Mouse (Mus musculus): ENCODE measurements around the gene Brcc3.

Brcc3 gene

DNA sequence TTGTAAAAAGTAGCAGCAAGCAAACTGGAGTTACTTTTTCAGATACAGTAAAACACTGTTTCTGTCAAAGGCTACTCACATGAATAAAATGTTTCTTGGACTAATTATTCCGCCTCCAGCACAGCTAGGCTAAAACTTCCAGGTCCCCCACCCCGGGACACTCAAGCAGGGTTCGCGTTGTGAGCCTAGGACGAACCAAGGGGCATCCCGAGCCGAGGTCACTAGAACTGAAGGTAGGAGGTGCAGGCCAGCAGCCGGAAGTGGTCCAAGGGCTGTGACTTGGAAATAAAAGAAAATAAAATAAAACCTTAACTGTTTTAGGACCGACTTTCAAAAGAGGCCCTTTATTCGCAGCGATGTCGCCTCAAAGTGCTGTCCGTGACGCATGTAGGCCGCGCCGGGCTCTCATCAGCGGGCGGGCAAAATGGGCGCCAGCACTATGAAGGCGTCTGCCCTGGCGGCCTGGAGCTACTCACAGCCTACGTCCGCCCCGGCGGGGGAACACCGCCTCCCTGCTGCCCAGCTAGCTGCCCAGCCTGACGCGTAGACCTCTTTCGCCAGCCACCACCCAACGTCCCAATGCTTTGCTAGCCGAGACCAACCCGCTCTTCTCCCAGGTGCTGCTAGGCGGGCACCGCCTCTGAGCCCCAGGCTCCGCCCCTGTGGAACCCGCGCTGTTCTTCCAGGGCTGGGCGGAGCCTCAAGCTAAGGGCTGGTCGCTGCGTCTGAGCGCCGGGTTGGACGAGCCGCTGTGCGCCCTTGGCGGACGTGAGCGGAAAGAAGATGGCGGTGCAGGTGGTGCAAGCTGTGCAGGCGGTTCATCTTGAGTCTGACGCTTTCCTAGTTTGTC lies at the start of gene Brcc3, which contains the start of the genes Cmc4 and Mtcp1:
TSS of gene Brcc3 (plus strand) at position 693 of the 850 bp plus-strand sequence.
TSS of gene Cmc4 (minus strand) at position 649 of the 850 bp plus-strand sequence.
TSS of gene Mtcp1 (minus strand) at position 653 of the 850 bp plus-strand sequence.
- peak; percentile 78 to 85 for DNase-seq

DNA sequence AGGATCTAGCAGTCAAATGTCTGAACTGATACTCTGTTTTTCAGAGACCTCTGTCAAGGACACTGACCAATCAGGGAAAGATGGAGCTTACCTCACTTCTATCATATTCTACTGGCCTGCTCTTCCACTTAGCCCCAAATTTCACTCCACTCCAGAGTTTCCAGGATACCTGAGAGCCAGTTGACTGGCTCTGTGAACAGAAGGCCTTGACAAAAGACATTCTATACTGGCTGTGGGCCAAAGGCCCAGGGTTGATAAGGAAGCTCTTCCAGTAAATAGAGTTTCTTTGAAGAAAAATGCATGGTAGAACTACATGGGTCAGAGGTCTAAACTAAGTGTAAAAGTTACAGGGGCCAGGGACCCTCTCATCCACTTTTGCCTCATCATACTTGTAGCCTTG lies 46.2 kb upstream of the Brcc3 start:
- DNase-seq: no peak

- DNase-seq: no peak
These were observed 43.6 kb upstream of the Brcc3 start for GRCm38 (mm10) chrX:75372666-75373425.

DNA sequence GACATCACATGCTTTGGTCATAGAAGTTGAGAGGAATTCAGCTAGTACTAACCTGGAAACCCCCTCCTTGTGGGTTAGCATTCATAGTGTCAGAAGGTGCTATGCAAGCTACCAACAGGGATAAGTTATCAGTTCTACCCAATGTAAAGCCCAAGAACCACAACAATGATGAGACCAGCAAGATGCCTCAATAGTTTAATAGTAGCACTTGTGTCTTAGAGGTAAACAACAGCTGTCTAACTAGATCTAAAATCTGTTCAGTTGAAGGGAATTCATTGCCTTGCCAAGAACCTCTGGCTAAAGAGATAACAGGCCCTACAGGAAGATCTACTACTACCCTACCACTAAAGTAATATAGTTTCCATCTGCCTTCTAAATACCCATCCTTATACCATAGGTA lies 39.6 kb upstream of the Brcc3 start:
- DNase-seq: no peak

- no peak for DNase-seq
These were observed 35.3 kb upstream of the Brcc3 start for GRCm38 (mm10) chrX:75381176-75381575.

DNA sequence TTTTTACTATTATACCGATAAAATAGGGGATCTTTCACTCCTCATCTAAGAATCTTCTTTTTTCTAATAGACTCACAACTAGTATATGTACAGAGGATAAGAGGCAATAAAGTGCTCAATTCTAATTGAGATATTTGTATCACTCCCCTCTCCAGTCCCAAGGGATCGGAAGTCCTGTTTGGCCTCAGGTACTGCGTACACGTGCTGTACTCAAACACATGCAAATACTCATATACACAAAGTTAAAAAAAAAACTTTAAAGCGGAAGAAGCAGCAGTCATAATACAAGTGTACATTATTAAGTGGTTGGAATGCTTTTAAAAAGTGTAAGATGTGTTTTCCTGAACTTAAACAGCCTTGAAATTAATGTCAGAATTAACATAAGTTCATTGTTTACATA lies 34.7 kb upstream of the Brcc3 start:
- no peak for DNase-seq

- DNase-seq: peak; percentile 36 to 58
These were observed 34.1 kb upstream of the Brcc3 start, which contains the start of the genes Fundc2 and F8 for GRCm38 (mm10) chrX:75382195-75382771. Gene Fundc2 (plus strand): TSS chrX:75382399. Gene F8 (minus strand): TSS chrX:75382615.

GRCm38 (mm10) chrX:75399471-75399870 lies 17.0 kb upstream of the Brcc3 start:
- DNase-seq: no peak

DNA sequence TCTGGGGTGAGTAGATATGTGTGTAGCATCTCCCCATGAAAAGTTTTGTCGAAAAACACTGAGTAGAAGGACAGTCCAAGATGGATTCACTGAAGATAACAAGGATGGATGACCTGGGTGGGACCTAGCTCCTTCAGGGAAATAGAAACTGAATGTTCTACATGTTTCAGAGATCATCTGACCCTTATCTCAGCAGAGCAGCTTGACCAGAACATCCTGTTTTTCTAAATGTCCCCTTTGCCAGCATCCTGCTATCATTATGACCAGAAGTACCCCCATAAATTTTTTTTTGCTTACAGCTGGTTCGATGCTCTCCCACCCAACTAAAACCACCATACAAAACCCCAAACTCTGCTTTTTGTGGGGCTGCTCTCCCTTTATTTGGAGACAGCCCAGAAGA lies 13.8 kb upstream of the Brcc3 start:
- DNase-seq: no peak

GRCm38 (mm10) chrX:75403350-75403749 lies 13.1 kb upstream of the Brcc3 start:
- DNase-seq: no peak

DNA sequence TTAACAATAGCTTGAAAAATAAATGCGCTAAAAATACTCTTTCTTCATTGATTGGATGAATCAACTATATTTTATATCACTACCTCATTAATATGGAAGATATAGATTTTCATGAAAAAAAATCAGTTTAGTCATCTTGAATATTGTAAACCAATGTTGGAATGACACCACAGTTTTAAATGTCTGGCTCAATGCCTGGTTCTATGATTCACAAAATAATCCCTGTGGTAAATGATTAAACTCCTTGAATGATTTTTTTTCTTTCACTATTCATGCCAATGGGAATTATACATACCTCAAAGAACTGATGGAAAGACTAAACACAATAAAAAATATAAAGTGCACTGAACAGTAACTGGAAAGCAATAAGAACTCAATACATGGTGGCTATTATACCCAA lies 6.7 kb upstream of the Brcc3 start:
- no peak for DNase-seq

DNA sequence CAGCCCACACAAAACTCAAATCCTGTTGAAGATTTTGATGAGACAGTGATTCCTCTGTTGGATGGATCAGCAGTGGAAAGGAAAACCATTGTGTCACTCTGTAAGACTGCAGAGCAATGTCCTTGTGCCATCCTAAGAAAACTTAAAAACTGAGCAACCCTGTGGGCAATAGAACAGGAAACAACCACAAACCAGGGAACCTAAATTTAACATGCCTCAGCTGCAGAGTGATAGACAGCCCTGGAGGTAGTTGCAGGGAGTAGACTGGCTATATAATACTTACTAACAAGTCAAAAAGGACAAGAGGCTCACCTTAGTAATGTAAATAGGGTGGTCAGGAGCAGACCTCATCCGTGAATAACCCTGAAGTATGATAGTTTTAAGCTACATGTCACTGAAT lies 38.2 kb downstream of the Brcc3 start:
- no peak for DNase-seq

DNA sequence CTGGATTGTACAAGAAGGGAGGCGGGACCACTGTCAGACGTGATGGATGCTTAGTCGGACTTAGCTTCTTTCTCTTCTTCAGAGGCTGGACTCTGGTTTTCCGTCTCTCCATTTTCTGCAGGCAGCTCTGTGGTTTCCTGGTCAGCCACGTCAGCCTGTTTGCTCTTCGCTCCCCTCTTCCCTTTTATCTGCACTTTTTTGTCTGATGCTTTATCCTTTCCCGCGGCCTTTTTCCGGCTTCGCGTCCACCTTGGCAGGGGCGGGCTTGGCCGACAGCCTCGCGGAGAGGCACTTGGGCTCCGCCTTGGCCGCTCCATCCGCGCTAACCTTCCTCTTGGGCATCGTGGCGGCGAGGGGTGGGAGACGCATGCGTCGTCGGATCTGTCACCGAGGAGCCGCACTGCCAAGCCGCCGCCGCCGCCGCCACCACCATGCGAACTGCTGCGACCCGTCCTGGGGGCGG lies 58.8 kb downstream of the Brcc3 start:
- peak; percentile 2 to 6 for DNase-seq

- no peak for DNase-seq
These were observed 73.5 kb downstream of the Brcc3 start for GRCm38 (mm10) chrX:75489886-75490285.
